Mouse (Mus musculus) G1E-ER4 (cell line): ENCODE measurements around the gene Cd44. TPM values are rescaled to one million over a fixed set of nuclear protein-coding genes. Genes with fewer than 3 reads are reported as not detected.

ENCODE experiments used
- GATA1 ChIP-seq: IDR thresholded peaks from one replicate; pipeline ENCODE4 v1.8.0; 2012; ENCODE audit warnings: low read length, inconsistent platforms
- polyA plus RNA-seq: library from polyadenylated mRNA; stranded (reverse); fragments of >175 nt; gene quantifications from 2 replicates; pipeline ENCODE4 v1.2.3, GENCODE M21; 2012

The Cd44 gene
- polyA plus RNA-seq: 2.4 and 6.4 TPM in 2 replicates

GRCm38 (mm10) chr2:102900875-102901827 lies at the start of gene Cd44:
TSS of gene Cd44 (minus strand) at chr2:102901665.
- no peak for TF ChIP-seq GATA1

- TF ChIP-seq GATA1: no peak
These were observed 47.0 kb upstream of the Cd44 start for GRCm38 (mm10) chr2:102948481-102948857.

GRCm38 (mm10) chr2:102947846-102948480 lies 46.5 kb upstream of the Cd44 start:
- no peak for TF ChIP-seq GATA1

GRCm38 (mm10) chr2:102945111-102945510 lies 43.6 kb upstream of the Cd44 start:
- TF ChIP-seq GATA1: no peak

- no peak for TF ChIP-seq GATA1
These were observed 43.0 kb upstream of the Cd44 start for GRCm38 (mm10) chr2:102944415-102945012.

- TF ChIP-seq GATA1: no peak
These were observed 42.5 kb upstream of the Cd44 start for GRCm38 (mm10) chr2:102943983-102944382.

- TF ChIP-seq GATA1: no peak
These were observed 41.3 kb upstream of the Cd44 start for GRCm38 (mm10) chr2:102942782-102943080.

- no peak for TF ChIP-seq GATA1
These were observed 40.7 kb upstream of the Cd44 start for GRCm38 (mm10) chr2:102941937-102942781.

- TF ChIP-seq GATA1: no peak
These were observed 39.4 kb upstream of the Cd44 start for GRCm38 (mm10) chr2:102940813-102941361.

- TF ChIP-seq GATA1: no peak
These were observed 38.7 kb upstream of the Cd44 start for GRCm38 (mm10) chr2:102940158-102940557.

GRCm38 (mm10) chr2:102936886-102937285 lies 35.4 kb upstream of the Cd44 start:
- no peak for TF ChIP-seq GATA1

GRCm38 (mm10) chr2:102934834-102935233 lies 33.4 kb upstream of the Cd44 start:
- no peak for TF ChIP-seq GATA1

GRCm38 (mm10) chr2:102933787-102934186 lies 32.3 kb upstream of the Cd44 start:
- no peak for TF ChIP-seq GATA1

GRCm38 (mm10) chr2:102933142-102933541 lies 31.7 kb upstream of the Cd44 start:
- no peak for TF ChIP-seq GATA1

- no peak for TF ChIP-seq GATA1
These were observed 31.2 kb upstream of the Cd44 start for GRCm38 (mm10) chr2:102932667-102933066.

- no peak for TF ChIP-seq GATA1
These were observed 26.7 kb upstream of the Cd44 start for GRCm38 (mm10) chr2:102928211-102928610.
